22 mouse cellular contexts compared by ENCODE assay signal in genomic region chr5:143760508-143760907, GRCm38 (mm10). TPM values are rescaled to one million over a fixed set of nuclear protein-coding genes. Genes with fewer than 3 reads are reported as not detected.
A peak's percentile ranks its signal among the peaks of the same experiment; 100 is the strongest.
DNase-seq lines count a peak whose midpoint lies in the region; ATAC-seq and TF ChIP-seq lines count a peak whose summit lies in the region.
"Had no signal": no experiment of that assay in that cellular context is flagged by ENCODE, and none has a peak within 500 bp of the region (broad histone marks: within the 10 kb centered on the region; RNA-seq: fewer than 3 reads in every experiment).

No protein-coding gene starts in this region.

- no peak for TF ChIP-seq CTCF in testis, adult 2 months (IDR thresholded peaks at IDR 0.05; ENCODE audit: control insufficient read depth, insufficient read depth, insufficient replicate concordance, low read depth, low read length)

- peak; percentile 68 for ATAC-seq in granulocyte monocyte progenitor cell, adult 5-6 weeks (replicated peaks; ENCODE audit: poor library complexity, severe bottlenecking)
- peak; percentile 79 for ATAC-seq in megakaryocyte, adult 5-6 weeks (ENCODE audit: poor library complexity, severe bottlenecking)
- peak; percentile 61 for ATAC-seq in megakaryocyte progenitor cell, adult 5-6 weeks (replicated peaks; ENCODE audit: poor library complexity)
- ATAC-seq: activated CD4-positive, CD25-positive, alpha-beta regulatory T cell, adult 4 months; CD4-positive, CD25-positive, alpha-beta regulatory T cell, adult 4 months; Patski had no signal

- peak overlapping the region; percentile 84 for H3K4me3 ChIP-seq in testis, adult 2 months (ENCODE audit: control insufficient read depth, low read depth, low read length)

- H3K36me3 ChIP-seq in testis, adult 2 months (ENCODE audit: control insufficient read depth, insufficient read depth, low read length) = peaks cover 8% of the 10 kb centered on the region
- H3K36me3 ChIP-seq: G1E had no signal

- no peak for DNase-seq in testis, postnatal 10 days (ENCODE audit: low spot score)
- no peak for DNase-seq in thymus, adult 18-20 months
- DNase-seq in lung, postnatal 14 days = no peak
- no peak for DNase-seq in layer of hippocampus, adult 9-10 months (ENCODE audit: low spot score)
- DNase-seq: adrenal gland, adult 2 months; adrenal gland, adult 8-10 months; adrenal gland, postnatal 10 days; adrenal gland, postnatal 14 days; adrenal gland, postnatal 25 days; adrenal gland, postnatal 36 days; B cell, adult 2 months; cerebellum, adult 11 months; cerebellum, adult 11-12 months had no signal

- no peak overlapping the region; the same call in none of the 2 replicates for H3K27ac ChIP-seq in testis, adult 2 months (ENCODE audit: control insufficient read depth, insufficient read depth, low read depth, low read length)

- no peaks in the 10 kb centered on the region for H3K27me3 ChIP-seq in testis, adult 2 months (ENCODE audit: control insufficient read depth, insufficient read depth, low read length)
- H3K27me3 ChIP-seq: CH12.LX, Patski had no signal

- no peak for TF ChIP-seq POLR2A in testis, adult 2 months (IDR thresholded peaks at IDR 0.05; ENCODE audit: control insufficient read depth, low read depth, low read length)

- peaks cover 5% of the 10 kb centered on the region for H3K4me1 ChIP-seq in testis, adult 2 months (ENCODE audit: control insufficient read depth, insufficient read depth, low read length)

RNA-seq across cellular contexts. Expression of gene Usp42, which starts 28.4 kb away (rescaled TPM):
- polyA plus RNA-seq in testis, adult 2 months (2012; rRNA removed) = 33.0 and 35.8 TPM in 2 replicates
- 15.4 and 19.0 TPM in 2 replicates for total RNA-seq in granulocyte monocyte progenitor cell, adult 5-6 weeks (2014; fragmentation: Nextera tagmentation)
- total RNA-seq in granulocyte monocyte progenitor cell, adult 5-6 weeks (2017) = 10.4 and 13.4 TPM in 2 replicates
- total RNA-seq in megakaryocyte, adult 5-6 weeks (2015) = 14.8 and 16.0 TPM in 2 replicates
- 7.7 and 8.0 TPM in 2 replicates for total RNA-seq in megakaryocyte, adult 5-6 weeks (2017)
- total RNA-seq in megakaryocyte progenitor cell, adult 5-6 weeks (2015) = 24.0 and 26.4 TPM in 2 replicates
- 10.0 and 12.5 TPM in 2 replicates for total RNA-seq in megakaryocyte progenitor cell, adult 5-6 weeks (2017)

RNA-seq across cellular contexts. Expression of gene Eif2ak1, which starts 57.1 kb away (rescaled TPM):
- polyA plus RNA-seq in testis, adult 2 months (2012; rRNA removed) = 14.3 and 15.7 TPM in 2 replicates
- 28.4 and 29.7 TPM in 2 replicates for total RNA-seq in granulocyte monocyte progenitor cell, adult 5-6 weeks (2014; fragmentation: Nextera tagmentation)
- total RNA-seq in granulocyte monocyte progenitor cell, adult 5-6 weeks (2017) = 35.6 and 36.3 TPM in 2 replicates
- total RNA-seq in megakaryocyte, adult 5-6 weeks (2015) = 26.5 and 31.4 TPM in 2 replicates
- total RNA-seq in megakaryocyte, adult 5-6 weeks (2017) = 49.0 and 58.6 TPM in 2 replicates
- 22.1 and 22.7 TPM in 2 replicates for total RNA-seq in megakaryocyte progenitor cell, adult 5-6 weeks (2015)
- 34.2 and 35.2 TPM in 2 replicates for total RNA-seq in megakaryocyte progenitor cell, adult 5-6 weeks (2017)
